Mouse (Mus musculus) forebrain, embryonic 14.5 days (tissue): ENCODE data around the gene Tmpo. TPM values are rescaled to one million over a fixed set of nuclear protein-coding genes. Genes with fewer than 3 reads are reported as not detected.

Experiments used
- ATAC-seq: fragments of 200-750 bp; cut with Nextera tagmentation; 2 replicates; pipeline ENCODE4 v1.8.0; 2017; ENCODE audit warnings: mild to moderate bottlenecking, moderate library complexity
- DNase-seq: peaks from one replicate; pipeline ENCODE4 v3.0.0-alpha.2; 2015; ENCODE audit warnings: low spot score
- H3K27ac ChIP-seq: fragments of 300-500 bp; sonication (generic); 2 replicates; pipeline ENCODE4 v1.5.1; 2014; ENCODE audit warnings: low read depth, mild to moderate bottlenecking, control low read depth, low read length, moderate library complexity
- H3K27me3 ChIP-seq: fragments of 300-500 bp; sonication (generic); replicated peaks from 2 replicates; pipeline ENCODE4 v1.6.1; 2014; ENCODE audit warnings: low read length, control low read depth, mixed read lengths; ENCODE audit not compliant: control insufficient read depth, insufficient read depth
- H3K36me3 ChIP-seq: fragments of 300-500 bp; sonication (generic); 2 replicates; pipeline ENCODE4 v1.6.1; 2014; ENCODE audit warnings: low read length, control low read depth; ENCODE audit not compliant: control insufficient read depth, insufficient read depth
- H3K4me1 ChIP-seq: fragments of 300-500 bp; sonication (generic); 2 replicates; pipeline ENCODE4 v1.6.1; 2014; ENCODE audit warnings: antibody characterized with exemption, low read length, control low read depth; ENCODE audit not compliant: control insufficient read depth, insufficient read depth
- H3K4me2 ChIP-seq: fragments of 300-500 bp; sonication (generic); 2 replicates; pipeline ENCODE4 v1.6.1; 2014; ENCODE audit warnings: mild to moderate bottlenecking, control low read depth, low read length
- H3K4me3 ChIP-seq: fragments of 300-500 bp; sonication (generic); 2 replicates; pipeline ENCODE4 v1.5.1; 2014; ENCODE audit warnings: low read depth, low read length, control low read depth
- H3K9ac ChIP-seq: fragments of 300-500 bp; sonication (generic); 2 replicates; pipeline ENCODE4 v1.6.1; 2014; ENCODE audit warnings: mild to moderate bottlenecking, low read length, control low read depth, moderate library complexity
- H3K9me3 ChIP-seq: fragments of 300-500 bp; sonication (generic); replicated peaks from 2 replicates; pipeline ENCODE4 v1.6.1; 2016; ENCODE audit warnings: low read length, control low read depth, mixed read lengths; ENCODE audit not compliant: control insufficient read depth
- WGBS: fragments of 180-500 bp; shearing (Covaris S2); extraction: QIAGEN DNeasy Blood & Tissue Kit; methylation state at CpG from one replicate; pipeline ENCODE4 v1.1.7; 2014; 5-methylcytosine and 5-hydroxymethylcytosine counted together
- polyA plus RNA-seq: library from polyadenylated mRNA; unstranded; fragments of >200 nt; fragmentation: Nextera tagmentation; extraction: Ambion mirVana; gene quantifications from 2 replicates; pipeline ENCODE4 v1.2.1, GENCODE M21; 2014

The Tmpo gene
- polyA plus RNA-seq, 1 experiment from 2014 or later = 165 TPM

DNA sequence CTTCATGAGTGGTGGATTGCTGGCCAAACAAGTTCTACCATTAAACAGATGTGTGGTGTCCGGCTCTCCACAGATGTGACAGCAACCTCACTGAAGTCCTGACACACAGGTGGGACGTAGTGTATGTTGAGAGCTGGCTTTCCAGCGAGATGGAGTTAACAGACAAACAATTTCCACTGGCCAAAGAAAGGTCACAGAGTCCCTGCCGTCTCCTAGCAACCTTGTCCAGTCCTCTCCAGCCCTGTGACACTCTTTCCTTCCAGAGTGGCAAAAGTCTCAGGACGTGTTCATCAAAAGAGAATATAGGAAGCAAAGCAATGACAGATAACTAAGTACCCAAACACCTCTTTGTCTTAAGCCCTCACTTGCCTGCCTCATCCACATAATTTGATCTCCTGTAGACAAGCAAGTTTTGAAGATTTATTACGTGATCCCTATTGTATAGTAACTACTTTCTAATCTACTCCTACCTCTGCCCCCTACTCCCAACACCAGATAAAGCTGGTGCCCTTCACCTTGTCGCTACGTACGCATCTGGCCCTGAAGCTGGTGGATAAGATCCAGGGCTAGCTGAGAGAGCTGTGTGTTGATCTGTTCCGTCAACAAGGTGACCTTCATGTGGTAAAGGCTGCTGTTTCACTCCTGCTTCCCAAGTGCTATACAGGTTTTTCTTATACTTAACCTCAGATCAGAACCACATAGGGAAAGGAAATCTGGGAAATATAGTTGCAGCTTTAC, 54.3 kb downstream of the Tmpo start:
- no peak for DNase-seq

DNA sequence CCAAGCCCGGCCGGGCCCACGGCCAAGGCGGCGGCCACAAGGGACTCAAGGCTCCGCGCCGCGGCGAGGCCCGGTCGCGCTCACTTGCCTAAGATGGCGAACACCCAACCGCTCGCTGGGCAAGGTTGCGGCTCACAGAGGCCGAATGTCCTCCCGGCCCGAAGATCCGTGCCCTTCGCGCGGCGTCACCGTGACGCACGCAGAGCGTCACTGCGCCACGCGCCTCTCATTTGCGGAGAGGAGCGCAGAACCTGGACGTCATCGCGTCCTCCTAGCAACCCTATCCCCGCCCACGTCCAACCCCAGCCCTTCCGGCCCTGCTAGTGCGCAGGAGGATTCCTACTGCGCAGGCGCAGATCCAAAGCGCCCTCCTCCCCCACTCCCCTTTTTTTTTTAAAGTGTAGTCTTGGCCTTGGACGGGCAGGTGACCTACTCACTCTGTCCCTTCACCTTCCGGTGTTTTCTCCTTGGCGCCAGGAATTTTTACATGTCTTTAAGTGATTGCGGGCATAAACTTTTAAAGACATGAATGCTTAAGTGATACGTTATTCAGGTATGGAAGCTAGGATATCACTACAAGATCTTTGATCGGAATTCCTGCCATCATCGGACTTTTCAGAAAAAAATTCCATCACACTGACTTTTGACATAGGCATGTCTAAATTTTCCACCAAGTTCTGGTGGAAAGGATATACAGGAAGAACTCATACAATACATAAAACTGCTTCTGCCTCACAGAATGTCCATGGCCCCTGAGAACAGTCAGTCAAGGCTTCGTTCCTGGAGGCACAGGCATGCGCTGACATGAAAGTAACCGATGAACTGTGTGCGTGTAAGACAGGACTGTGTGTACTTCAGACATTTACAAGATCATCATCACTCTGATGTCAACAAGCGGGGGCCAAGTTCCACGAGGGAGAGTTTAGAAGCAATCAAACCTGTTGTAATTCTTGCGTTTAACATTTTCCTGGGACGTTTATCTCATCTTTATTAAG, 57.0 kb downstream of the Tmpo start, which contains the start of gene Slc25a3:
TSS of gene Slc25a3 (minus strand) at position 232 of the 995 bp plus-strand sequence.
- peak within 1 kb of the TSS; percentile 99 for H3K4me3 ChIP-seq
- H3K4me1 ChIP-seq = peaks cover 10% of the 10 kb centered on the region
- peak within 1 kb of the TSS; percentile 97 for H3K9ac ChIP-seq
- H3K27ac ChIP-seq = peak within 1 kb of the TSS; percentile 82
- peaks cover 24% of the 10 kb centered on the region for H3K36me3 ChIP-seq
- WGBS = 14% methylated on average over 59 of the region's 59 CpGs
- peak; percentile 100 for ATAC-seq
- no peaks in the 10 kb centered on the region for H3K9me3 ChIP-seq
- peak within 1 kb of the TSS; percentile 81 for H3K4me2 ChIP-seq
- DNase-seq = peak; percentile 99
- no peaks in the 10 kb centered on the region for H3K27me3 ChIP-seq

More for the DNA sequence above, 54.3 kb downstream of the Tmpo start:
- H3K4me1 ChIP-seq = peaks cover 10% of the 10 kb centered on the region
- no peak overlapping the region for H3K9ac ChIP-seq
- H3K27me3 ChIP-seq = no peaks in the 10 kb centered on the region
- H3K36me3 ChIP-seq = peaks cover 3% of the 10 kb centered on the region
- H3K9me3 ChIP-seq = no peaks in the 10 kb centered on the region
- H3K27ac ChIP-seq = no peak overlapping the region
- H3K4me3 ChIP-seq = no peak overlapping the region
- ATAC-seq = no peak
- no peak overlapping the region for H3K4me2 ChIP-seq
- 83% methylated on average over 10 of the region's 10 CpGs for WGBS

DNA sequence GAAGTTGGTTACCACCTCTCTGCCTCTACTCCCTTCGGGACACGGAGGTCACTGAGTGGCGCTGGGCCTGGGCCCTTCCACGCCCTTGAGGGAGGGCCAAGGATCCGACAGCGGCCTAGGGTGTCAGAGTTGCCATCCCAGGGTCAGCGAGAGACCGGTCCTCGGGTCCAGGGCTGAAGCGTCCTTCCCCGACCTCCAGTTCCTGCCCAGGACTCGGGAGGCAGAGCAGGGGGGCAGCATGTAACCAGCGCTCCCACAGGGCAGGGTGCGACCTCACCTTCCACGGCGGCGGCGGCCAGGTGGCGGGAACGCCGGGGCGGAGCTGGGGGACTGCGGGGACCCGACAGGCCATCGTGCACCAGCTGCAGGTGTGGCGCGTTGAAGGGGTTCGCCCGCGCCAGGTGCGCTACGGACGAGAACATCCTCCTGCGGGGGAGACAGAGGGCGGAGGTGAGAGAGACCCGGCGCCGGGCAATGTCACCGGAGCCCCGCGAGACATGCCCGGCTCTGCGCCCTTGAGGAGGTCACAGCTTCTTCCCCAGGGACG, 57.8 kb downstream of the Tmpo start:
- H3K27me3 ChIP-seq = no peaks in the 10 kb centered on the region
- peaks cover 32% of the 10 kb centered on the region for H3K36me3 ChIP-seq
- under 1% methylated on average over 42 of the region's 44 CpGs for WGBS
- peak overlapping the region; percentile 97 for H3K9ac ChIP-seq
- H3K4me3 ChIP-seq = peak overlapping the region; percentile 99
- no peak for DNase-seq
- peak overlapping the region; percentile 82 for H3K27ac ChIP-seq
- ATAC-seq = peak; percentile 59
- peak overlapping the region; percentile 81 for H3K4me2 ChIP-seq
- peaks cover 10% of the 10 kb centered on the region for H3K4me1 ChIP-seq
- H3K9me3 ChIP-seq = no peaks in the 10 kb centered on the region

DNA sequence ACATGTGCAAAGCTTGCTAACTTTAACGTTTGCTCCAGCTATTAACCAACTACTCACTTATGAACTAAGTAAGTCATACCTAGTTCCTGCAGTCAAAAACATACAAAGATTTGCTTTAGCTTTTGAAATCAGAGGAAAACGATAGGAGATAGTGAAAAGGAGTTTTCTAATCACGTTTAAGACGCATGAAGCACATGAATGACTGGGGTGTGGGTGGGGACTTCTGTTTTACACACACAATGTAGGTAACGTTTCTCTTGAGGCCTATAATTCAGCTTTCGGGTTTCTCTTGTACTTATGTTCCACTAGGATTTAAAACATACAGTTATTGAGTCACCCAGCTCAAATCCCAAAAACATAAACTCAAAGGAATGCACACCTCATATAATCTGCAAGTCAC, 58.5 kb downstream of the Tmpo start:
- H3K36me3 ChIP-seq = peaks cover 39% of the 10 kb centered on the region
- peak overlapping the region; percentile 99 for H3K4me3 ChIP-seq
- DNase-seq = no peak
- peak overlapping the region; percentile 97 for H3K9ac ChIP-seq
- H3K9me3 ChIP-seq = no peaks in the 10 kb centered on the region
- H3K27ac ChIP-seq = no peak overlapping the region
- peaks cover 10% of the 10 kb centered on the region for H3K4me1 ChIP-seq
- ATAC-seq = no peak
- WGBS = 34% methylated on average over 6 of the region's 6 CpGs
- H3K27me3 ChIP-seq = no peaks in the 10 kb centered on the region
- H3K4me2 ChIP-seq = peak overlapping the region; percentile 81

DNA sequence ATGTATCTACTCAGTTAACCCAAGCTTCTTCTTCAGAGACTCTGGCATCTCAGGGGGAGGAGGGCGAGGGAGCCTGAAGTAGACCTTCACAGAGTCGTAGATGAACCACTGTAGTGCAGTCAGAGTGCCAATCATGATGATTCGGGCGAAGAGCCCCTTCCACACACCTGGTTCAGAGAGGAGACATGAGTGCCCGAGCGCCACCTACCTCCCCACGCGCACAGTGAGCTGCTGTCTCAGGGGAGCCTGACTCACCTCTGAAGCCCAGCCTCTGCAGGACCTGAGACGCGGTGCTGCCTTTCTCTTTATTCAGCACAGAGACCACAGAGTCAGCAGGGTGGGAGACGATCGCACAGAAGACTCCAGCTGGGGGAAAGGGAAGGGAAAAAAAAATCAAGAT, 64.2 kb downstream of the Tmpo start:
- Histone ChIP-seq H3K4me2 (no peak overlapping the region), H3K4me3 (no peak overlapping the region), H3K36me3 (peaks cover 80% of the 10 kb centered on the region), H3K4me1 (no peaks in the 10 kb centered on the region; the same call in 1 of the 2 replicates), H3K9ac (no peak overlapping the region), H3K9me3 (no peaks in the 10 kb centered on the region), H3K27ac (no peak overlapping the region), H3K27me3 (no peaks in the 10 kb centered on the region)
- DNase-seq (no peak), ATAC-seq (no peak)
- 92% methylated on average over 12 of the region's 12 CpGs for WGBS

DNA sequence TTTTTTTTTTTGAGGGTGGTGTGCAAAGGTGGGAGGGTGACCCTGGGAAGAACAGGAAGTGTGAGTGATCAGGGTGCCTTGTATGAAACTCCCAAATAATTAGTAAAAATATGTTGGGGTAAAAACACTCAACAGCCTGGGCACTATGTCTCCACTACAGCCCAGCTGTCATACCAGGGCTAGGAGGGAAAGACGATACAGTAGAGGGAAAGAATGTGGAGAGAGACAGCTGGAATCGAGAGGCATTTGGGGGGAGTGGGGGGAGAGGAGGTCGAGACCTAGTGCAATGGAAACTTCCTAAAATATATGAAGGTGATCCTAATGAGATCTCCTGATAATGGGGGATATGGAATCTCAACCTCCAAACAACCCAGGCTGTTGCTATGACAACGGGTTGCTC, 71.3 kb downstream of the Tmpo start:
- 74% methylated on average over 4 of the region's 4 CpGs for WGBS
- Histone ChIP-seq H3K27me3 (no peaks in the 10 kb centered on the region), H3K4me1 (no peaks in the 10 kb centered on the region), H3K36me3 (peaks cover 20% of the 10 kb centered on the region), H3K4me2 (no peak overlapping the region), H3K9ac (no peak overlapping the region), H3K27ac (no peak overlapping the region), H3K9me3 (no peaks in the 10 kb centered on the region), H3K4me3 (no peak overlapping the region)
- DNase-seq (no peak), ATAC-seq (no peak)

DNA sequence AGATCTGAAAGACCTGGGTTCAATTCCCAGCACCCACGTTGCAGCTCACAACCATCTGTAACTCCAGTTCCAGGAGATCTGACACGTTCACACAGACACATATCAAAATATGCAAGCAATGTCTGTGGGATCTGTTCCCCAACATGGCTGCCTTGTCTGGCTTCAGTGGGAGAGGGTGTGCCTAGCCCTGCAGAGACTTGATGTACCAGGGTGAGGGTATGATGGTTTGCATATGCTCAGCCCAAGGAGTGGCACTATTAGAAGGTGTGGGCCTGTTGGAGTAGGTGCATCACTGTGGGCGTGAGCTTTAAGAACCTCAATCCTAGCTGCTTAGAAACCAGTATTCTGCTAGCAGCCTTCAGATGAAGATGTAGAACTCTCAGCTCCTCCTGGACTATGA, 75.1 kb downstream of the Tmpo start:
- H3K4me2 ChIP-seq = no peak overlapping the region
- H3K27ac ChIP-seq = no peak overlapping the region
- H3K4me3 ChIP-seq = no peak overlapping the region
- H3K9ac ChIP-seq = no peak overlapping the region
- DNase-seq = no peak
- H3K27me3 ChIP-seq = no peaks in the 10 kb centered on the region
- H3K4me1 ChIP-seq = no peaks in the 10 kb centered on the region
- WGBS = 87% methylated on average over 3 of the region's 3 CpGs
- H3K36me3 ChIP-seq = no peaks in the 10 kb centered on the region
- H3K9me3 ChIP-seq = no peaks in the 10 kb centered on the region
- ATAC-seq = no peak

DNA sequence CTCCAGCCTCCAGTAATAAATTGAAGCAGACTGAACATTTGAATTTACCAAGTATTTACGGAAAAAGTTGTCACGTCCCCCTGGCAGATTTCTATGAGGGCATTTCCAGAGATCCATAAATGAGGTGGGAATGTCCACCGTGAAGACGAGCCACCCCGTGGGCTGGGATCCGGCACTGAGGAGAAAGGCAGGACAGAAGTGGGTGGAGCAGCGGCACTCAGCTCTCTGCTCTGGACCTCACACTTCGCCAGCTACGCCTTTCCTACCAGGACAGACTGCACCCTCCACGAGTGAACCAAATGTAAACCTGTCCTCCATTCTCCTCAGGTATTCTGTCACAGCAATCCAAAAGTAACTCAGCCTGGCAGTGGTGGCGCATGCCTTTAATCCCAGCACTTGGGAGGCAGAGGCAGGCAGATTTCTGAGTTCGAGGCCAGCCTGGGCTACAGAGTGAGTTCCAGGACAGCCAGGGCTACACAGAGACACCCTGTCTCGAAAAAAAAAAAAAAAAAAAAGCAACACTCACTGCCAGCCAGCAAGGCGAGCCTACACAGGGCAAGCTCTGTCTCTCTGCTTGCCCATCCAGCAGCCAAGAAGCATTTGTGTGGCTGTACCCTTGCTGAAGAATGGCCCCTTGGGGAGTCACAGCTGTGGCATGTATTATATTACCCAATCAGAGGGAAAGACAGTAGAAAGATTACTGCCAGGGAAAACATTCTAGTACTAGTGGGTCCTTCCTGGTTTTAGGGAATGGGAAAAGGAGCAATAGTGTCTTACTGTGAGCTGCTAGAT, 78.1 kb downstream of the Tmpo start:
- DNase-seq (no peak), ATAC-seq (no peak)
- no peak overlapping the region for H3K27ac ChIP-seq
- H3K9me3 ChIP-seq = no peaks in the 10 kb centered on the region
- no peaks in the 10 kb centered on the region for H3K36me3 ChIP-seq
- no peak overlapping the region for H3K4me3 ChIP-seq
- WGBS = 95% methylated on average over 14 of the region's 14 CpGs
- no peak overlapping the region for H3K9ac ChIP-seq
- H3K4me1 ChIP-seq = no peaks in the 10 kb centered on the region
- H3K27me3 ChIP-seq = no peaks in the 10 kb centered on the region
- no peak overlapping the region for H3K4me2 ChIP-seq
